Mouse (Mus musculus): ENCODE measurements at regions not wholly inside any gene's neighbourhood (a gene's known extent, or its start where the extent isn't known, plus 50 kb on each side); places are given as distances from the start of the nearest gene placed in this dataset.

DNA sequence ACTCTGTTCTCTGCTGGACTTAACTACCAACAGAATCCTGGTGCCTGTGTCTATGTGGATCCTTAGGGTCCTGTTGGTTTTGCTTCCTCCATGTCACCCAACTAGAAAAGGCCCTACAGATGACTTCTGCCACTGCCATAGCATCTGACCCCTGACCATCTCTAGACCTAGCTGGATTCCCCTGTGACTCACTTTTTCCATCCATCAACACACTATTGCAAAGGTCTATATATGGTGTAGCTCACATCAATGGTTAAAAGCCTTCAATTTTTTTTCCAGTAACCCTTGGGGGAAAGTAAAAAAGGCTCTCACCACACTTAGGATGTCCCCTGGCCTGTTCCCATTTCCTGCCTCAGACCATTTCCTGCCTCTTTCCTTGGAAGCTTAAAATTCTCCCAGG is 460.2 kb upstream of the Mki67 start:
- TF ChIP-seq POLR2A (IDR thresholded peaks at IDR 0.05; ENCODE audit: extremely low read depth, insufficient read depth, low read length) (no peak), CTCF (IDR thresholded peaks at IDR 0.05; ENCODE audit: low read depth, low read length) (no peak)
